Mouse (Mus musculus) heart, postnatal 0 days (tissue): ENCODE results near the gene Fst.

Experiments
- CTCF ChIP-seq: IDR thresholded peaks from 2 replicates; pipeline ENCODE4 v1.5.1; 2016; ENCODE audit warnings: antibody characterized with exemption, control low read depth, low read depth
- EP300 ChIP-seq: IDR thresholded peaks from 2 replicates; pipeline ENCODE4 v1.6.1; 2016; ENCODE audit warnings: antibody characterized with exemption, low read depth

GRCm38 (mm10) chr13:114488178-114488577, 29.4 kb upstream of the Fst start:
- TF ChIP-seq CTCF (no peak), EP300 (no peak)
